Mouse (Mus musculus): ENCODE results near the gene Gtf2e1. TPM values are rescaled to one million over a fixed set of nuclear protein-coding genes. Genes with fewer than 3 reads are reported as not detected.

Gtf2e1 gene
- polyA plus RNA-seq (2012; rRNA removed) = 12.1 and 12.8 TPM in 2 replicates

GRCm38 (mm10) chr16:37539611-37540580 is at the start of gene Gtf2e1, which contains the start of gene Rabl3:
Gene Gtf2e1 (minus strand): TSS chr16:37539789.
Gene Rabl3 (plus strand): TSS chr16:37539885.
- no peaks in the 10 kb centered on the region for H3K27me3 ChIP-seq (ENCODE audit: control insufficient read depth, insufficient read depth, low read length)
- DNase-seq = peak; percentile 98 to 99
- H3K4me1 ChIP-seq (ENCODE audit: control insufficient read depth, insufficient read depth, low read length) = peaks cover 6% of the 10 kb centered on the region; the same call in 1 of the 2 replicates
- peak within 1 kb of the TSS; percentile 98 for H3K27ac ChIP-seq (ENCODE audit: insufficient read depth, low read length)
- WGBS = 1% methylated on average over 41 of the region's 41 CpGs
- peak within 1 kb of the TSS; percentile 98 for H3K4me3 ChIP-seq (replicated peaks; ENCODE audit: insufficient read depth, low read depth, low read length)
- peak; percentile 91; the same call in 1 of the 2 replicates for TF ChIP-seq POLR2A (IDR thresholded peaks at IDR 0.05; ENCODE audit: borderline replicate concordance, insufficient read depth, low read length)
- peak; percentile 10; the same call in 1 of the 2 replicates for TF ChIP-seq CTCF (IDR thresholded peaks at IDR 0.05; ENCODE audit: borderline replicate concordance, insufficient read depth, low read depth, low read length)

DNA sequence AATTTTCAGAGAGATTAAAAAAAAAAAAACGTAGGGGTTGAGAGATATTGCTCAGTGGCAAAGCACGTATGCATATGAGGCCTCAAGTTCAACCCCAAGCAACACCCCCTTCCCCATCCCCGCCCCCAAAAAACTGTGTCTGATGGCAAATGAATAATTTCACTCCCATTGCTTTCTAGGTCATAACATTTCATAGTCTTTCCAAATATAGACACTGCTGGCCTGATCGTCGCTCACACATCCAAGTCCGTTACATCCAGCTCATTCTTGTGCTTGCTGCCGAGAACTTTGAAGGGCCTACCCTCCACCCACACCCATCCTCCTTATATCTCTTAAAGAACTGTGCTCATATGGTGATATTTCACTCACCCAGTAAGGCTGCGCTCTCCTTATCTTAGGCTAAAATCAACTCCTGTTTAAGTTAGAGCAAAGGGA is 45.6 kb upstream of the Gtf2e1 start:
- Histone ChIP-seq H3K4me3 (replicated peaks; ENCODE audit: insufficient read depth, low read depth, low read length) (no peak overlapping the region), H3K4me1 (ENCODE audit: control insufficient read depth, insufficient read depth, low read length) (peaks cover 23% of the 10 kb centered on the region), H3K27me3 (ENCODE audit: control insufficient read depth, insufficient read depth, low read length) (no peaks in the 10 kb centered on the region), H3K27ac (ENCODE audit: insufficient read depth, low read length) (peak overlapping the region; percentile 30; the same call in 1 of the 2 replicates)
- 43% methylated on average over 8 of the region's 8 CpGs for WGBS
- DNase-seq = peak in 1 of 2 experiments; percentile 29
- TF ChIP-seq CTCF (IDR thresholded peaks at IDR 0.05; ENCODE audit: borderline replicate concordance, insufficient read depth, low read depth, low read length) = no peak
- no peak for TF ChIP-seq POLR2A (IDR thresholded peaks at IDR 0.05; ENCODE audit: borderline replicate concordance, insufficient read depth, low read length)

DNA sequence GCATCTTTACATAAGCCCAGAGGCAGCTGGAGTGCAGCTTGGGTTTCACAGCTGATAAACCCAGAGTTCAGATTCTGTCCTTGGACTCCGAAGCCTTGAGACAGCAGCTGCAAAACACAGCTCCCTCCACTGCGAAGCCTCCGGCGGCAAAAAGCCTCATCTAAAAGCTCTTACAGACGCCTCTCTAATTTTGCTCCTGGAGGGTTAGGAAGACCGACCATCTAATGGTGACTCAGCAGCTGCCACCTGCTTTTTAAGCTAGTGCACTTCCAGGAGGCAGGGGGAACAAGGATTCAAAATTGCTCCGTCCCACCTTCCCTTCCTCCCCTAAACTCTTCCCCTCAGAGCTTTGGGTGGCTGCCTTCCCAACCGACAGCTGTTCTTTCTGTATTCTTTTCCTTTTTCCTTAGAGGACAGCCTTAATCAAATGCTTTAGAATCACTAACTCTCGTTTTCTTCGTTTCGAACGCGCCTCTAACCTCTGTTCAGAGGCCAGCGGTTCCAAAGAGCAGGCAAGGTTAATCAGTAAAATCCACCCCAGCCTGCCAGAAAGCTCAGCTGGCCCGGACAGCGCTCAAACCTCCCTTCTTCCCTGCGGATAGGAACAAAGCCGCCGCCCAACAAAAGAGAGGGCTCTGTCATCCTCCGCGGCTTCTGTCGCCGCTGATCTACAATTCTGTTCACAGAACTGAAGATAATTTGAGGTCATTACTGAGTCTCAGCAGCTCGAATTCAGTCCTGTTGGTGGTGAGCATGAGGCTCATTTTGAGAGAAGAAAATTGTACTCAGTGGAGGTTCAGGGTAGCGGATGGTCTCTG is 44.8 kb upstream of the Gtf2e1 start:
- peak overlapping the region; percentile 25 for H3K4me3 ChIP-seq (replicated peaks; ENCODE audit: insufficient read depth, low read depth, low read length)
- H3K4me1 ChIP-seq (ENCODE audit: control insufficient read depth, insufficient read depth, low read length) = peaks cover 16% of the 10 kb centered on the region
- 11% methylated on average over 25 of the region's 25 CpGs for WGBS

GRCm38 (mm10) chr16:37583801-37584200 is 44.2 kb upstream of the Gtf2e1 start:
- no peak for DNase-seq
- no peaks in the 10 kb centered on the region for H3K27me3 ChIP-seq (ENCODE audit: control insufficient read depth, insufficient read depth, low read length)
- 55% methylated on average over 6 of the region's 6 CpGs for WGBS
- no peak overlapping the region for H3K4me3 ChIP-seq (replicated peaks; ENCODE audit: insufficient read depth, low read depth, low read length)
- H3K4me1 ChIP-seq (ENCODE audit: control insufficient read depth, insufficient read depth, low read length) = peaks cover 16% of the 10 kb centered on the region
- peak overlapping the region; percentile 87; the same call in 1 of the 2 replicates for H3K27ac ChIP-seq (ENCODE audit: insufficient read depth, low read length)
- TF ChIP-seq CTCF (IDR thresholded peaks at IDR 0.05; ENCODE audit: borderline replicate concordance, insufficient read depth, low read depth, low read length) (no peak), POLR2A (IDR thresholded peaks at IDR 0.05; ENCODE audit: borderline replicate concordance, insufficient read depth, low read length) (no peak)

More for the DNA sequence above, 44.8 kb upstream of the Gtf2e1 start:
- TF ChIP-seq POLR2A (IDR thresholded peaks at IDR 0.05; ENCODE audit: borderline replicate concordance, insufficient read depth, low read length) = no peak
- TF ChIP-seq CTCF (IDR thresholded peaks at IDR 0.05; ENCODE audit: borderline replicate concordance, insufficient read depth, low read depth, low read length) = no peak
- H3K27ac ChIP-seq (ENCODE audit: insufficient read depth, low read length) = peak overlapping the region; percentile 87
- no peaks in the 10 kb centered on the region for H3K27me3 ChIP-seq (ENCODE audit: control insufficient read depth, insufficient read depth, low read length)
- peak; percentile 56 to 68 for DNase-seq

DNA sequence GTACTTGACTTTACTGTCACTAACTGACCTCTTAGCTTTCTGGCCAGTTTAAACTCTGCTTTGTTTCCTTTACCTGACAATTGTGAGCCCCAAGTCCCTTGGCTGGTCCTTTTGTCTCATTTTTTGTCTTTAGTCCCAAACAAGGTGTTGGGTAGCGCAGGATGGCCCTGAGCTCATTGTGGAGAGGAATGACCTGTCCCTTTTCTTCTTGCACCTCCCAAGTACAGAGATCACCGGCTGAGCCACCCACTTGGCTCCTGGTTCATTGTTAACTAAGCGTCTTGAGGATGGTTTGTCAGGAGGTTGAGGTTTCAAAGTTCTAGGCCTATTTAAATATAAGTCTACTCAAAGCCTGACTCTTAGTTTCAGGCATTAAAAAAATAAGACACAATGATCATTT is 43.7 kb upstream of the Gtf2e1 start:
- no peak for TF ChIP-seq POLR2A (IDR thresholded peaks at IDR 0.05; ENCODE audit: borderline replicate concordance, insufficient read depth, low read length)
- no peak for TF ChIP-seq CTCF (IDR thresholded peaks at IDR 0.05; ENCODE audit: borderline replicate concordance, insufficient read depth, low read depth, low read length)
- Histone ChIP-seq H3K27ac (ENCODE audit: insufficient read depth, low read length) (no peak overlapping the region), H3K4me3 (replicated peaks; ENCODE audit: insufficient read depth, low read depth, low read length) (no peak overlapping the region), H3K4me1 (ENCODE audit: control insufficient read depth, insufficient read depth, low read length) (peaks cover 16% of the 10 kb centered on the region), H3K27me3 (ENCODE audit: control insufficient read depth, insufficient read depth, low read length) (no peaks in the 10 kb centered on the region)
- DNase-seq = no peak
- WGBS = 99% methylated on average over 3 of the region's 3 CpGs

- DNase-seq = no peak
- TF ChIP-seq POLR2A (IDR thresholded peaks at IDR 0.05; ENCODE audit: borderline replicate concordance, insufficient read depth, low read length) (no peak), CTCF (IDR thresholded peaks at IDR 0.05; ENCODE audit: borderline replicate concordance, insufficient read depth, low read depth, low read length) (no peak)
- no peak overlapping the region for H3K27ac ChIP-seq (ENCODE audit: insufficient read depth, low read length)
- no peaks in the 10 kb centered on the region for H3K27me3 ChIP-seq (ENCODE audit: control insufficient read depth, insufficient read depth, low read length)
- no peak overlapping the region for H3K4me3 ChIP-seq (replicated peaks; ENCODE audit: insufficient read depth, low read depth, low read length)
- 91% methylated on average over 3 of the region's 3 CpGs for WGBS
- H3K4me1 ChIP-seq (ENCODE audit: control insufficient read depth, insufficient read depth, low read length) = peaks cover 16% of the 10 kb centered on the region
Measured at GRCm38 (mm10) chr16:37581901-37582300, 42.3 kb upstream of the Gtf2e1 start.

- TF ChIP-seq POLR2A (IDR thresholded peaks at IDR 0.05; ENCODE audit: borderline replicate concordance, insufficient read depth, low read length) = no peak
- Histone ChIP-seq H3K4me1 (ENCODE audit: control insufficient read depth, insufficient read depth, low read length) (peaks cover 18% of the 10 kb centered on the region), H3K27ac (ENCODE audit: insufficient read depth, low read length) (no peak overlapping the region), H3K27me3 (ENCODE audit: control insufficient read depth, insufficient read depth, low read length) (no peaks in the 10 kb centered on the region), H3K4me3 (replicated peaks; ENCODE audit: insufficient read depth, low read depth, low read length) (no peak overlapping the region)
- no peak for DNase-seq
- 90% methylated on average over 4 of the region's 4 CpGs for WGBS
Measured at GRCm38 (mm10) chr16:37580651-37581050, 41.1 kb upstream of the Gtf2e1 start.
